Mouse (Mus musculus) gonadal fat pad, adult 2 months (tissue): ENCODE measurements around the gene Ifnl3. TPM values are rescaled to one million over a fixed set of nuclear protein-coding genes. Genes with fewer than 3 reads are reported as not detected.

ENCODE experiments used
- polyA plus RNA-seq: library from polyadenylated mRNA; depleted of rRNA; stranded (reverse); fragments of >200 nt; gene quantifications from 2 replicates; pipeline ENCODE4 v1.2.3, GENCODE M21; 2012; rRNA removed

The Ifnl3 gene
- polyA plus RNA-seq, 1 experiment = not detected

Other genes starting within 250 kb of the Ifnl3 start
- gene Eid2b, start 245.1 kb upstream of the Ifnl3 start, polyA plus RNA-seq = 7.9 and 11.4 TPM in 2 replicates
- gene Selenov, start 231.7 kb upstream of the Ifnl3 start, polyA plus RNA-seq = 1.0 and 1.2 TPM in 2 replicates
- gene Dll3, start 220.6 kb upstream of the Ifnl3 start, polyA plus RNA-seq = 0.11 TPM in 2 replicates
- gene Timm50, start 210.8 kb upstream of the Ifnl3 start, polyA plus RNA-seq = 81.9 and 89.8 TPM in 2 replicates
- gene Supt5, start 184.1 kb upstream of the Ifnl3 start, polyA plus RNA-seq = 106 and 108 TPM in 2 replicates
- gene Rps16, start 172.2 kb upstream of the Ifnl3 start, polyA plus RNA-seq = 901 and 971 TPM in 2 replicates
- 21.5 and 25.0 TPM in 2 replicates for gene Plekhg2, start 150.2 kb upstream of the Ifnl3 start, polyA plus RNA-seq
- gene Zfp36, start 142.6 kb upstream of the Ifnl3 start, polyA plus RNA-seq = 37.7 and 40.8 TPM in 2 replicates
- gene Med29, start 130.1 kb upstream of the Ifnl3 start, polyA plus RNA-seq = 49.8 and 58.9 TPM in 2 replicates
- gene Paf1, start 129.9 kb upstream of the Ifnl3 start, polyA plus RNA-seq = 78.0 and 96.3 TPM in 2 replicates
- gene Gmfg, start 85.4 kb upstream of the Ifnl3 start, polyA plus RNA-seq = 8.6 and 10.3 TPM in 2 replicates
- 6.6 and 7.1 TPM in 2 replicates for gene Lrfn1, start 70.9 kb upstream of the Ifnl3 start, polyA plus RNA-seq
- not detected in 2 replicates for gene Ifnl2, start 12.4 kb upstream of the Ifnl3 start, polyA plus RNA-seq
- 0.86 and 6.9 TPM in 2 replicates for gene Sycn, start 18.0 kb downstream of the Ifnl3 start, polyA plus RNA-seq
- gene Nccrp1, start 24.4 kb downstream of the Ifnl3 start, polyA plus RNA-seq = 0.23 and 0.65 TPM in 2 replicates
- 72.6 and 88.2 TPM in 2 replicates for gene Samd4b, start 75.3 kb downstream of the Ifnl3 start, polyA plus RNA-seq
- 33.8 and 43.6 TPM in 2 replicates for gene Pak4, start 75.3 kb downstream of the Ifnl3 start, polyA plus RNA-seq
- 0.37 TPM in 1 of 2 replicates, not detected in the other for gene Acp7, start 108.5 kb downstream of the Ifnl3 start, polyA plus RNA-seq
- 2.4 and 3.1 TPM in 2 replicates for gene Fbxo27, start 170.0 kb downstream of the Ifnl3 start, polyA plus RNA-seq
- gene Fbxo17, start 194.0 kb downstream of the Ifnl3 start, polyA plus RNA-seq = 1.5 and 1.6 TPM in 2 replicates
- 56.6 and 58.3 TPM in 2 replicates for gene Mrps12, start 219.0 kb downstream of the Ifnl3 start, polyA plus RNA-seq
- 12.5 and 16.1 TPM in 2 replicates for gene Sars2, start 219.2 kb downstream of the Ifnl3 start, polyA plus RNA-seq
- gene Ccer2, start 233.3 kb downstream of the Ifnl3 start, polyA plus RNA-seq = not detected in 2 replicates
- 88.4 and 92.4 TPM in 2 replicates for gene Sirt2, start 243.9 kb downstream of the Ifnl3 start, polyA plus RNA-seq
- 39.2 and 41.0 TPM in 2 replicates for gene Nfkbib, start 244.7 kb downstream of the Ifnl3 start, polyA plus RNA-seq